Mouse (Mus musculus): ENCODE measurements around the gene Dctn5. TPM values are rescaled to one million over a fixed set of nuclear protein-coding genes. Genes with fewer than 3 reads are reported as not detected.

The Dctn5 gene
- polyA plus RNA-seq, 1 experiment from 2014 or later: 118 TPM

Other genes with a start within 250 kb of the Dctn5 start
- 23.5 and 24.4 TPM in 2 replicates for gene Cog7, start 151.3 kb upstream of the Dctn5 start, polyA plus RNA-seq (2016; fragmentation: Nextera tagmentation; extraction: Ambion mirVana)
- 130 and 136 TPM in 2 replicates for gene Gga2, start 111.8 kb upstream of the Dctn5 start, polyA plus RNA-seq (2016; fragmentation: Nextera tagmentation; extraction: Ambion mirVana)
- 103 and 105 TPM in 2 replicates for gene Ubfd1, start 65.9 kb upstream of the Dctn5 start, polyA plus RNA-seq (2016; fragmentation: Nextera tagmentation; extraction: Ambion mirVana)
- gene Ears2, start 65.8 kb upstream of the Dctn5 start, polyA plus RNA-seq (2016; fragmentation: Nextera tagmentation; extraction: Ambion mirVana): 16.6 and 17.9 TPM in 2 replicates
- 633 and 655 TPM in 2 replicates for gene Ndufab1, start 31.2 kb upstream of the Dctn5 start, polyA plus RNA-seq (2016; fragmentation: Nextera tagmentation; extraction: Ambion mirVana)
- gene Palb2, start 56 bp upstream of the Dctn5 start, polyA plus RNA-seq (2016; fragmentation: Nextera tagmentation; extraction: Ambion mirVana): 18.5 and 19.1 TPM in 2 replicates
- gene Plk1, start 26.4 kb downstream of the Dctn5 start, polyA plus RNA-seq (2016; fragmentation: Nextera tagmentation; extraction: Ambion mirVana): 140 and 141 TPM in 2 replicates
- gene Ern2, start 53.2 kb downstream of the Dctn5 start, polyA plus RNA-seq (2016; fragmentation: Nextera tagmentation; extraction: Ambion mirVana): not detected in 2 replicates
- gene Chp2, start 86.5 kb downstream of the Dctn5 start, polyA plus RNA-seq (2016; fragmentation: Nextera tagmentation; extraction: Ambion mirVana): 0.27 TPM in 1 of 2 replicates, not detected in the other
- 4.6 and 5.6 TPM in 2 replicates for gene Prkcb, start 155.7 kb downstream of the Dctn5 start, polyA plus RNA-seq (2016; fragmentation: Nextera tagmentation; extraction: Ambion mirVana)